Mouse (Mus musculus) midbrain, postnatal 0 days (tissue): ENCODE measurements at regions not wholly inside any gene's neighbourhood (a gene's known extent, or its start where the extent isn't known, plus 50 kb on each side); places are given as distances from the start of the nearest gene placed in this dataset.

Experiments used
- ATAC-seq: fragments of 200-750 bp; cut with Nextera tagmentation; 2 replicates; pipeline ENCODE4 v1.8.0; 2017; ENCODE audit warnings: moderate number of reproducible peaks, mild to moderate bottlenecking, moderate TSS enrichment, moderate library complexity; ENCODE audit not compliant: low FRiP score
- DNase-seq: peaks from one replicate; pipeline ENCODE4 v3.0.0-alpha.2; 2015; ENCODE audit warnings: low spot score
- H3K27ac ChIP-seq: fragments of 300-500 bp; sonication (generic); 2 replicates; pipeline ENCODE4 v1.5.1; 2014; ENCODE audit warnings: low read depth, mild to moderate bottlenecking, low read length, mixed read lengths
- H3K27me3 ChIP-seq: fragments of 300-500 bp; sonication (generic); 2 replicates; pipeline ENCODE4 v1.6.1; 2014; ENCODE audit warnings: low read length, control low read depth, mixed read lengths; ENCODE audit not compliant: insufficient read depth
- H3K36me3 ChIP-seq: fragments of 300-500 bp; sonication (generic); 2 replicates; pipeline ENCODE4 v1.6.1; 2014; ENCODE audit warnings: low read length, control low read depth, mixed read lengths; ENCODE audit not compliant: insufficient read depth
- H3K4me1 ChIP-seq: fragments of 300-500 bp; sonication (generic); 2 replicates; pipeline ENCODE4 v1.6.1; 2014; ENCODE audit warnings: mild to moderate bottlenecking, control low read depth, antibody characterized with exemption, low read length, mixed read lengths; ENCODE audit not compliant: insufficient read depth
- H3K4me2 ChIP-seq: fragments of 300-500 bp; sonication (generic); 2 replicates; pipeline ENCODE4 v1.6.1; 2014; ENCODE audit warnings: low read depth, mild to moderate bottlenecking, low read length, mixed read lengths; ENCODE audit not compliant: poor library complexity, severe bottlenecking
- H3K4me3 ChIP-seq: fragments of 300-500 bp; sonication (generic); 2 replicates; pipeline ENCODE4 v1.5.1; 2014; ENCODE audit warnings: low read depth, mild to moderate bottlenecking, low read length, moderate library complexity
- H3K9ac ChIP-seq: fragments of 300-500 bp; sonication (generic); replicated peaks from 2 replicates; pipeline ENCODE4 v1.6.1; 2014; ENCODE audit warnings: mild to moderate bottlenecking, low read length, moderate library complexity, mixed read lengths; ENCODE audit not compliant: poor library complexity, severe bottlenecking
- H3K9me3 ChIP-seq: fragments of 300-500 bp; sonication (generic); 2 replicates; pipeline ENCODE4 v1.6.1; 2016; ENCODE audit warnings: low read length, control low read depth
- CTCF ChIP-seq: IDR thresholded peaks from 2 replicates; pipeline ENCODE4 v1.5.1; 2016; ENCODE audit warnings: antibody characterized with exemption, mild to moderate bottlenecking
- WGBS: fragments of 180-500 bp; shearing (Covaris S2); extraction: QIAGEN DNeasy Blood & Tissue Kit; methylation state at CpG from one replicate; pipeline ENCODE4 v1.1.7; 2014; 5-methylcytosine and 5-hydroxymethylcytosine counted together

- Histone ChIP-seq H3K9ac (no peak overlapping the region), H3K27ac (no peak overlapping the region), H3K36me3 (no peaks in the 10 kb centered on the region), H3K9me3 (no peaks in the 10 kb centered on the region), H3K4me1 (no peaks in the 10 kb centered on the region), H3K27me3 (no peaks in the 10 kb centered on the region), H3K4me3 (no peak overlapping the region), H3K4me2 (no peak overlapping the region)
- WGBS: 88% methylated on average over 7 of the region's 7 CpGs
- no peak for DNase-seq
- no peak for TF ChIP-seq CTCF
- ATAC-seq: no peak
These were observed 108.5 kb upstream of the Hs3st3a1 start for GRCm38 (mm10) chr11:64326646-64327045.

- Histone ChIP-seq H3K9ac (no peak overlapping the region), H3K4me2 (no peak overlapping the region), H3K27me3 (no peaks in the 10 kb centered on the region), H3K9me3 (no peaks in the 10 kb centered on the region), H3K4me3 (no peak overlapping the region), H3K36me3 (no peaks in the 10 kb centered on the region), H3K27ac (no peak overlapping the region), H3K4me1 (no peaks in the 10 kb centered on the region)
- ATAC-seq (no peak), DNase-seq (no peak)
- TF ChIP-seq CTCF: no peak
- WGBS: 89% methylated on average over 8 of the region's 8 CpGs
These were observed 113.2 kb upstream of the Hs3st3a1 start for GRCm38 (mm10) chr11:64321900-64322425.

- ATAC-seq (no peak), DNase-seq (no peak)
- no peaks in the 10 kb centered on the region for H3K9me3 ChIP-seq
- no peaks in the 10 kb centered on the region for H3K27me3 ChIP-seq
- no peak overlapping the region for H3K9ac ChIP-seq
- H3K4me2 ChIP-seq: no peak overlapping the region
- H3K4me3 ChIP-seq: no peak overlapping the region
- H3K27ac ChIP-seq: no peak overlapping the region
- WGBS: 77% methylated on average over 6 of the region's 6 CpGs
- no peaks in the 10 kb centered on the region for H3K36me3 ChIP-seq
- TF ChIP-seq CTCF: no peak
- no peaks in the 10 kb centered on the region for H3K4me1 ChIP-seq
These were observed 117.7 kb upstream of the Hs3st3a1 start for GRCm38 (mm10) chr11:64317458-64317857.

GRCm38 (mm10) chr11:64314997-64315396 lies 120.1 kb upstream of the Hs3st3a1 start:
- WGBS: 83% methylated on average over 5 of the region's 5 CpGs
- DNase-seq (no peak), ATAC-seq (no peak)
- Histone ChIP-seq H3K9me3 (no peaks in the 10 kb centered on the region), H3K4me1 (no peaks in the 10 kb centered on the region), H3K9ac (no peak overlapping the region), H3K36me3 (no peaks in the 10 kb centered on the region), H3K4me2 (no peak overlapping the region), H3K27ac (no peak overlapping the region), H3K27me3 (no peaks in the 10 kb centered on the region), H3K4me3 (no peak overlapping the region)
- TF ChIP-seq CTCF: no peak

GRCm38 (mm10) chr11:64313241-64313640 lies 121.9 kb upstream of the Hs3st3a1 start:
- H3K4me2 ChIP-seq: no peak overlapping the region
- 75% methylated on average over 5 of the region's 5 CpGs for WGBS
- no peak for TF ChIP-seq CTCF
- no peaks in the 10 kb centered on the region for H3K36me3 ChIP-seq
- no peak overlapping the region for H3K27ac ChIP-seq
- no peak for ATAC-seq
- H3K4me1 ChIP-seq: no peaks in the 10 kb centered on the region
- no peak for DNase-seq
- no peaks in the 10 kb centered on the region for H3K27me3 ChIP-seq
- no peak overlapping the region for H3K4me3 ChIP-seq
- H3K9me3 ChIP-seq: no peaks in the 10 kb centered on the region
- no peak overlapping the region for H3K9ac ChIP-seq

- no peak for TF ChIP-seq CTCF
- DNase-seq: no peak
- no peak overlapping the region for H3K27ac ChIP-seq
These were observed 125.3 kb upstream of the Hs3st3a1 start for GRCm38 (mm10) chr11:64309881-64310280.

More at GRCm38 (mm10) chr11:64309881-64310280, 125.3 kb upstream of the Hs3st3a1 start:
- Histone ChIP-seq H3K4me3 (no peak overlapping the region), H3K4me1 (no peaks in the 10 kb centered on the region), H3K36me3 (no peaks in the 10 kb centered on the region), H3K27me3 (no peaks in the 10 kb centered on the region), H3K4me2 (no peak overlapping the region), H3K9ac (no peak overlapping the region), H3K9me3 (no peaks in the 10 kb centered on the region)
- ATAC-seq: no peak
